Mouse (Mus musculus) intestine, embryonic 15.5 days (tissue): ENCODE data around the gene Npl. TPM values are rescaled to one million over a fixed set of nuclear protein-coding genes. Genes with fewer than 3 reads are reported as not detected.

ENCODE experiments used
- ATAC-seq: fragments of 200-750 bp; cut with Nextera tagmentation; 2 replicates; pipeline ENCODE4 v1.8.0; 2017; ENCODE audit warnings: moderate TSS enrichment, moderate library complexity
- H3K27ac ChIP-seq: fragments of 300-500 bp; sonication (generic); 2 replicates; pipeline ENCODE4 v1.5.1; 2015; ENCODE audit warnings: mild to moderate bottlenecking, inconsistent platforms
- H3K27me3 ChIP-seq: fragments of 300-500 bp; sonication (generic); replicated peaks from 2 replicates; pipeline ENCODE4 v1.6.1; 2015; ENCODE audit warnings: inconsistent platforms
- H3K36me3 ChIP-seq: fragments of 300-500 bp; sonication (generic); 2 replicates; pipeline ENCODE4 v1.6.1; 2015; ENCODE audit warnings: inconsistent platforms
- H3K4me1 ChIP-seq: fragments of 300-500 bp; sonication (generic); replicated peaks from 2 replicates; pipeline ENCODE4 v1.6.1; 2015; ENCODE audit warnings: inconsistent platforms
- H3K4me2 ChIP-seq: fragments of 300-500 bp; sonication (generic); replicated peaks from 2 replicates; pipeline ENCODE4 v1.6.1; 2015; ENCODE audit warnings: mild to moderate bottlenecking, inconsistent platforms
- H3K4me3 ChIP-seq: fragments of 300-500 bp; sonication (generic); replicated peaks from 2 replicates; pipeline ENCODE4 v1.5.1; 2015; ENCODE audit warnings: inconsistent platforms
- H3K9ac ChIP-seq: fragments of 300-500 bp; sonication (generic); 2 replicates; pipeline ENCODE4 v1.6.1; 2015; ENCODE audit warnings: inconsistent platforms
- H3K9me3 ChIP-seq: fragments of 300-500 bp; sonication (generic); 2 replicates; pipeline ENCODE4 v1.6.1; 2016; ENCODE audit warnings: inconsistent platforms
- WGBS: fragments of 180-500 bp; shearing (Covaris S2); methylation state at CpG from one replicate; pipeline ENCODE4 v1.1.7; 2015; 5-methylcytosine and 5-hydroxymethylcytosine counted together
- polyA plus RNA-seq: library from polyadenylated mRNA; unstranded; fragments of >200 nt; fragmentation: Nextera tagmentation; extraction: Ambion mirVana; gene quantifications from 2 replicates; pipeline ENCODE4 v1.2.1, GENCODE M21; 2015

Gene Npl
- polyA plus RNA-seq, 1 experiment from 2014 or later = 78.8 TPM

- no peak overlapping the region for H3K9ac ChIP-seq
- no peak overlapping the region for H3K4me2 ChIP-seq
- no peaks in the 10 kb centered on the region for H3K36me3 ChIP-seq
- H3K27ac ChIP-seq = no peak overlapping the region
- ATAC-seq = no peak
- no peaks in the 10 kb centered on the region for H3K27me3 ChIP-seq
- H3K4me3 ChIP-seq = no peak overlapping the region
- WGBS = 81% methylated on average over 7 of the region's 7 CpGs
- H3K9me3 ChIP-seq = no peaks in the 10 kb centered on the region
- 0 out of 2 replicates have a peak, but pooled peaks cover 4% of the 10 kb centered on the region for H3K4me1 ChIP-seq
These were observed 14.9 kb upstream of the Npl start for GRCm38 (mm10) chr1:153564701-153565100.

GRCm38 (mm10) chr1:153563675-153564074, 13.8 kb upstream of the Npl start:
- H3K27me3 ChIP-seq = no peaks in the 10 kb centered on the region
- H3K36me3 ChIP-seq = no peaks in the 10 kb centered on the region
- no peaks in the 10 kb centered on the region for H3K9me3 ChIP-seq
- no peak overlapping the region for H3K4me3 ChIP-seq
- H3K9ac ChIP-seq = no peak overlapping the region
- no peak overlapping the region for H3K27ac ChIP-seq
- 0 out of 2 replicates have a peak, but pooled peaks cover 4% of the 10 kb centered on the region for H3K4me1 ChIP-seq
- WGBS = 56% methylated on average over 2 of the region's 2 CpGs
- no peak overlapping the region for H3K4me2 ChIP-seq
- no peak for ATAC-seq

DNA sequence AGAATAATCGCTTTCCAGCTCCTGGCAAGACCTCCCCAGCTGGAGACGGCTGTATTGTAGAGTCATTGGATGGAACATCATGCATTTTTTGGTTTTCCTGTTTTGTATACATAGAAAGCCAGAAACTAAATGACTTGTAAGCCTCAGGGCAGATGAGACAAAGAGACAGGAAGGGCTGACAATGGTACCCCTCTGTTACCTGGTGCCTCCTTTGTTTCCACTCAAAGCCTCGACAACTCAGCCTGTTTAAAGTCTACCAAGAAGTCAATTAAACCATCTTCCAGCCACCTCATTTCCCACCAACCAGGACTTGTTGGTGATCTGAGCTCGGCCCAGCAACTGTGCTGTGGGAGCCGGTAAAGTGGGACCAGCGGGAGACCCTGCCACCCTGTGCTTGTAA, 11.0 kb upstream of the Npl start:
- Histone ChIP-seq H3K4me3 (no peak overlapping the region), H3K9me3 (no peaks in the 10 kb centered on the region), H3K4me1 (0 out of 2 replicates have a peak, but pooled peaks cover 4% of the 10 kb centered on the region), H3K36me3 (no peaks in the 10 kb centered on the region), H3K27me3 (no peaks in the 10 kb centered on the region), H3K9ac (no peak overlapping the region), H3K4me2 (no peak overlapping the region), H3K27ac (no peak overlapping the region)
- no peak for ATAC-seq
- WGBS = 69% methylated on average over 6 of the region's 6 CpGs

- WGBS = 65% methylated on average over 7 of the region's 7 CpGs
- no peaks in the 10 kb centered on the region for H3K36me3 ChIP-seq
- H3K4me3 ChIP-seq = no peak overlapping the region
- 0 out of 2 replicates have a peak, but pooled peaks cover 4% of the 10 kb centered on the region for H3K4me1 ChIP-seq
- no peak overlapping the region for H3K27ac ChIP-seq
- no peak for ATAC-seq
- no peak overlapping the region for H3K4me2 ChIP-seq
- no peaks in the 10 kb centered on the region for H3K9me3 ChIP-seq
- no peak overlapping the region for H3K9ac ChIP-seq
- H3K27me3 ChIP-seq = no peaks in the 10 kb centered on the region
These were observed 9.9 kb upstream of the Npl start for GRCm38 (mm10) chr1:153559701-153560100.

DNA sequence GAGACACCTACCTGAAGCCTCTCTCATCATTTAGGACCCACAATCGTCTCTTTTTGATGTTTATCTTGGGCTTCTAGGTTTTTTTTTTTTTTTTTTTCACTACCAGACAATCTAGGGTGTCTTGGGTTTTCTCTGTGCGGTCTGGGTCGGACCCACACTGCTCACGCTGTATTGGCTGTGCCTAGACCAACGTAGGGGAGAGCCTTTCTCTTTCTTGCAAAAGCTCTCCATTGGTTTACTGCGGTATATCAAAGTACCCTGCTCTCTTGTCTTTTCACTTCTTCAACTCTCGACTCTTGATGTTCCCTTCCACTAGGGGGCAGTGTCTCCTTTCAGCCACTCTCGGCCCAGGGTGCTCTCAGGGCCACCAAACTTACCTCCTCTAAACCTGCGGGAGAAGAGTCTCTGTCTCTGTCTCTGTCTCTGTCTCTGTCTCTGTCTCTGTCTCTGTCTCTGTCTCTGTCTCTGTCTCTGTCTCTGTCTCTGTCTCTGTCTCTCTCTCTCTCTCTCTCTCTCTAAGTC, 9.3 kb upstream of the Npl start:
- no peaks in the 10 kb centered on the region for H3K9me3 ChIP-seq
- 0 out of 2 replicates have a peak, but pooled peaks cover 4% of the 10 kb centered on the region for H3K4me1 ChIP-seq
- WGBS = 23% methylated on average over 9 of the region's 9 CpGs
- no peaks in the 10 kb centered on the region for H3K27me3 ChIP-seq
- H3K36me3 ChIP-seq = no peaks in the 10 kb centered on the region
- ATAC-seq = peak; percentile 45; the same call in 1 of the 2 replicates
- no peak overlapping the region for H3K27ac ChIP-seq
- H3K4me3 ChIP-seq = no peak overlapping the region
- H3K4me2 ChIP-seq = no peak overlapping the region
- H3K9ac ChIP-seq = no peak overlapping the region

DNA sequence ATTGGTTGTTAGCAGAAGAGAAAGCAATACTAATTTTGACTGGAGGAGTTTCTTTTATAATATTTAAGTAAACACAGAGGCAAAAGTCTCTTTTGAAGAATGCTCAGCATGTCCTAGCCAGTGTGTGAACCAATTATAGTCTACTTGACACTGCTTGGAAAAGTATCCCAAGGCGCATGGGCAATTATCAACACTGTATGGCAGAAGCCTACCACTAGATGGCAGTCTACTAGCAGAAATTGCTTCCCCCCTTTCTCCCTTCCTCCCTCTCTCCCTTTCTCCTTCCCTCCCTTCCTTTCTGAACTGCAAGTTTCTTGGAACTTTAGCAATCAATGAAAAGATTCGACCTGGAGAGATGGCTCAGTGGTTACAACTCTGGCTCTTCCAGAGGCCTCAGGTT, 7.1 kb upstream of the Npl start:
- Histone ChIP-seq H3K4me2 (no peak overlapping the region), H3K4me3 (no peak overlapping the region), H3K4me1 (0 out of 2 replicates have a peak, but pooled peaks cover 4% of the 10 kb centered on the region), H3K36me3 (no peaks in the 10 kb centered on the region), H3K9ac (no peak overlapping the region), H3K9me3 (no peaks in the 10 kb centered on the region), H3K27me3 (no peaks in the 10 kb centered on the region), H3K27ac (no peak overlapping the region)
- ATAC-seq = peak; percentile 76
- 4% methylated on average over 2 of the region's 2 CpGs for WGBS

DNA sequence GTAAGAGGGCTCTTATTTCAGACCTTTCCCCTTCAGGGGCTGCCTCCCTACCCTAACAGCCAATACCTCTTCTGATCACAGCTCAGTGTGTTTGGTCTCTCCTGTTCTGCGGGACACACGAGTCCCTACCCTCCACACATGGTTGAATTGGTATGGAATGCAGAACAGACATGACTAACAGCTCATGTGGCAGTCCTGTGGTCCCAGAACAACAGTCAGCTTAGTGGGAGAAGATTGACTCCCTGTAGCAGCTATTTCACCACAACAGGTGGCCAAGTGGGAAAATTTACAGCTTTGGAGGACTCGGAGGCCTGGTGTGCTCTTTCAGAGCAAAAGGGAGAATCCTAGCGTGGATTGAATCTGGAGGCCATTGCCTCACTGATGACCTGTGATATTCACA, 6.4 kb upstream of the Npl start:
- H3K4me1 ChIP-seq = 0 out of 2 replicates have a peak, but pooled peaks cover 4% of the 10 kb centered on the region
- no peaks in the 10 kb centered on the region for H3K27me3 ChIP-seq
- no peaks in the 10 kb centered on the region for H3K36me3 ChIP-seq
- 81% methylated on average over 4 of the region's 4 CpGs for WGBS
- H3K9ac ChIP-seq = no peak overlapping the region
- no peak overlapping the region for H3K4me2 ChIP-seq
- H3K27ac ChIP-seq = no peak overlapping the region
- no peak for ATAC-seq
- no peaks in the 10 kb centered on the region for H3K9me3 ChIP-seq
- H3K4me3 ChIP-seq = no peak overlapping the region

- H3K9ac ChIP-seq = no peak overlapping the region
- H3K4me3 ChIP-seq = no peak overlapping the region
- H3K27ac ChIP-seq = no peak overlapping the region
- 25% methylated on average over 3 of the region's 3 CpGs for WGBS
- H3K4me1 ChIP-seq = no peaks in the 10 kb centered on the region
- no peaks in the 10 kb centered on the region for H3K9me3 ChIP-seq
- H3K27me3 ChIP-seq = no peaks in the 10 kb centered on the region
- H3K36me3 ChIP-seq = no peaks in the 10 kb centered on the region
- no peak overlapping the region for H3K4me2 ChIP-seq
- ATAC-seq = 0 out of 2 replicates have a peak, but pooled peaks have one; percentile 14
These were observed 969 bp upstream of the Npl start for GRCm38 (mm10) chr1:153550814-153551213.

DNA sequence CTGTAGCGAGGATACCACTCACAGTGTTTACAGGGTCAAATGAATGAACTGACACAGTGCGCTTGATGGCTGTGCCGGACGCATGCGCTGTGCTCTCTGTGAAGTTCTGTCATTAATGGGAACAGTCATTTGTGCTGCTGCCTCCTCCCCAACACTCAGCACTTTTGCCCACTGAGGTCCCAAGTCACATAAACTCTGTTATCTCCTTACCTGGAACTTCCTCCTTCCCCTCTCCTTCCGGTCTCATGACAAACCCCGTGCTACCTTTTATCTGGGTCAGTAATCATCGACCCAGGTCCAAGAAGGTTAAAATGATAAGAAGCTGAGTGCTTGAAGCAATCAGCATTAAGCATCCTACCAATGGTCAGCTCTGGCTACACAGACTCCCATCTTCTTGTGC, 2.3 kb downstream of the Npl start:
- H3K27ac ChIP-seq = no peak overlapping the region

GRCm38 (mm10) chr1:153545196-153545595, 4.6 kb downstream of the Npl start:
- WGBS = 75% methylated on average over 2 of the region's 2 CpGs
- no peaks in the 10 kb centered on the region for H3K36me3 ChIP-seq
- H3K4me3 ChIP-seq = no peak overlapping the region
- no peaks in the 10 kb centered on the region for H3K9me3 ChIP-seq
- no peak overlapping the region for H3K4me2 ChIP-seq
- H3K9ac ChIP-seq = no peak overlapping the region
- H3K27ac ChIP-seq = no peak overlapping the region
- no peaks in the 10 kb centered on the region for H3K27me3 ChIP-seq
- peaks cover 6% of the 10 kb centered on the region for H3K4me1 ChIP-seq
- ATAC-seq = no peak

More for the DNA sequence above, 2.3 kb downstream of the Npl start:
- Histone ChIP-seq H3K4me1 (peaks cover 3% of the 10 kb centered on the region), H3K27me3 (no peaks in the 10 kb centered on the region), H3K36me3 (no peaks in the 10 kb centered on the region), H3K4me3 (no peak overlapping the region), H3K9me3 (no peaks in the 10 kb centered on the region), H3K4me2 (no peak overlapping the region), H3K9ac (no peak overlapping the region)
- no peak for ATAC-seq
- WGBS = 70% methylated on average over 8 of the region's 8 CpGs

DNA sequence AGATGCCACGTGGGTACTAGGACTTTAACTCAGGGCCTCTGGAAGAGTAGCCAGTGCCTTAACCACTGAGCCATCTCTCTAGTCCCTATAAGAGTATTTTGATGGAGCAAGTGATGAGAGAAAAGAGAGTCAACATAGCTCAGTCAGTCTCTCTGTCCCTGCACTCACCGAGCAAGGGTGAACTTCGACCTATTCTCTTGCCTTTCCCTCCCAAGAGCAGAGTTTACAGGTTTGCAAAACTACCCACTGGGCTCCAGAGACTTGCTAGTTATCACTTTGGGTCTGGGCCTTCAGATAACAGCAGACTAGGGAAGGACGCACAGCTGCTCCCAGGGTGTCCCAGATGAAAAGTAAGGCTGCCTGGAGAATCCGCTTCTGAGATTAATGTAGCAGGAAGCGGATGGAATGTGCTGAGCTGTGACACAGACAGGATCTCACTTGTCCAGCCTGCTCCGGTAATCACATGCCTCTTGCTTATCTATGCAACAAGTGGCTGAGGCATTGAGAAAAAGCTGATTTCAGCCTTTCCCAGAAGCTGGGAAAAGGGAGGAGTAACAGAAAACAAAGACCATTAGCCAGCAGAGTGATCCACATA, 7.0 kb downstream of the Npl start:
- no peaks in the 10 kb centered on the region for H3K36me3 ChIP-seq
- peak; percentile 85 for ATAC-seq
- H3K27me3 ChIP-seq = no peaks in the 10 kb centered on the region
- peak overlapping the region; percentile 20; the same call in 1 of the 2 replicates for H3K4me2 ChIP-seq
- no peaks in the 10 kb centered on the region for H3K9me3 ChIP-seq
- 26% methylated on average over 7 of the region's 7 CpGs for WGBS
- peaks cover 6% of the 10 kb centered on the region for H3K4me1 ChIP-seq
- H3K27ac ChIP-seq = peak overlapping the region; percentile 61; the same call in 1 of the 2 replicates
- no peak overlapping the region for H3K4me3 ChIP-seq
- no peak overlapping the region for H3K9ac ChIP-seq

DNA sequence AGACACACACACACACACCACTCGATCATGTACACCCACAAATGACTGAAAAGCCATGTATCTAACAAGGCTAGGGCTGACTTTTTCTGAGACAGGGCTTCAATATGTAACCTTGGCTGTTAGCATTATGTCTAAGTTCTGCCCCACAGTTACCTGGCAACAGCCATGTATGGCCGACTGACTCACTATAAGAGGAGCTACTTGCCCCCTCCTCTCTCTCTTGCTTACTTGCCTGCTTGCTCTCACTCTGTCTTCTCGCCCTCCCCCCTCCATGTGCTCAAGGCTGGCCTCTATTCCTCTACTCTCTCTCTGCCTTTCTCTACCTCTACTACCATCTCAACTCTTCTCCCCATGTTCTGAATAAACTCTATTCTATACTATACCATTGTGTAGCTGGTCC, 9.1 kb downstream of the Npl start:
- Histone ChIP-seq H3K27me3 (no peaks in the 10 kb centered on the region), H3K4me3 (no peak overlapping the region), H3K36me3 (no peaks in the 10 kb centered on the region), H3K27ac (no peak overlapping the region), H3K9me3 (no peaks in the 10 kb centered on the region), H3K4me2 (no peak overlapping the region), H3K4me1 (peaks cover 6% of the 10 kb centered on the region), H3K9ac (no peak overlapping the region)
- no peak for ATAC-seq
- WGBS = 73% methylated on average over 3 of the region's 3 CpGs

GRCm38 (mm10) chr1:153539739-153540333, 10.0 kb downstream of the Npl start:
- Histone ChIP-seq H3K4me3 (no peak overlapping the region), H3K27me3 (no peaks in the 10 kb centered on the region), H3K4me1 (peaks cover 6% of the 10 kb centered on the region), H3K4me2 (no peak overlapping the region), H3K9me3 (no peaks in the 10 kb centered on the region), H3K27ac (no peak overlapping the region), H3K9ac (no peak overlapping the region), H3K36me3 (no peaks in the 10 kb centered on the region)
- WGBS = 86% methylated on average over 9 of the region's 9 CpGs
- no peak for ATAC-seq
